Mouse (Mus musculus): ENCODE measurements around the gene Mapk7. TPM values are rescaled to one million over a fixed set of nuclear protein-coding genes. Genes with fewer than 3 reads are reported as not detected.
A peak's percentile ranks its signal among the peaks of the same experiment; 100 is the strongest.

Mapk7 gene
- polyA plus RNA-seq, 1 experiment: 10.6 TPM

- H3K4me1 ChIP-seq (ENCODE audit: control insufficient read depth, insufficient read depth, low read length): peaks cover 10% of the 10 kb centered on the region
- TF ChIP-seq POLR2A (IDR thresholded peaks at IDR 0.05; ENCODE audit: control insufficient read depth, low read depth, low read length): peak; percentile 75; the same call in 1 of the 2 replicates
- TF ChIP-seq CTCF (IDR thresholded peaks at IDR 0.05; ENCODE audit: control insufficient read depth, insufficient read depth, insufficient replicate concordance, low read depth, low read length): peak; percentile 97
- no peaks in the 10 kb centered on the region for H3K27me3 ChIP-seq (ENCODE audit: control insufficient read depth, insufficient read depth, low read length)
- H3K4me3 ChIP-seq (ENCODE audit: control insufficient read depth, low read depth, low read length): peak within 1 kb of the TSS; percentile 96
- H3K36me3 ChIP-seq (ENCODE audit: control insufficient read depth, insufficient read depth, low read length): no peaks in the 10 kb centered on the region
- H3K27ac ChIP-seq (ENCODE audit: control insufficient read depth, insufficient read depth, low read depth, low read length): peak within 1 kb of the TSS; percentile 82
Observed at GRCm38 (mm10) chr11:61504713-61505257, 10.6 kb upstream of the Mapk7 start, which contains the start of gene B9d1. B9d1 (plus strand) TSS chr11:61505144.

- Histone ChIP-seq H3K27ac (ENCODE audit: control insufficient read depth, insufficient read depth, low read depth, low read length) (no peak overlapping the region), H3K4me1 (ENCODE audit: control insufficient read depth, insufficient read depth, low read length) (peaks cover 10% of the 10 kb centered on the region), H3K27me3 (ENCODE audit: control insufficient read depth, insufficient read depth, low read length) (no peaks in the 10 kb centered on the region), H3K36me3 (ENCODE audit: control insufficient read depth, insufficient read depth, low read length) (no peaks in the 10 kb centered on the region), H3K4me3 (ENCODE audit: control insufficient read depth, low read depth, low read length) (no peak overlapping the region)
- no peak for TF ChIP-seq CTCF (IDR thresholded peaks at IDR 0.05; ENCODE audit: control insufficient read depth, insufficient read depth, insufficient replicate concordance, low read depth, low read length)
- TF ChIP-seq POLR2A (IDR thresholded peaks at IDR 0.05; ENCODE audit: control insufficient read depth, low read depth, low read length): no peak
Observed at GRCm38 (mm10) chr11:61503933-61504332, 9.7 kb upstream of the Mapk7 start.

- TF ChIP-seq POLR2A (IDR thresholded peaks at IDR 0.05; ENCODE audit: control insufficient read depth, low read depth, low read length): no peak
- no peak for TF ChIP-seq CTCF (IDR thresholded peaks at IDR 0.05; ENCODE audit: control insufficient read depth, insufficient read depth, insufficient replicate concordance, low read depth, low read length)
- Histone ChIP-seq H3K4me1 (ENCODE audit: control insufficient read depth, insufficient read depth, low read length) (peaks cover 6% of the 10 kb centered on the region), H3K36me3 (ENCODE audit: control insufficient read depth, insufficient read depth, low read length) (no peaks in the 10 kb centered on the region), H3K4me3 (ENCODE audit: control insufficient read depth, low read depth, low read length) (no peak overlapping the region), H3K27me3 (ENCODE audit: control insufficient read depth, insufficient read depth, low read length) (no peaks in the 10 kb centered on the region), H3K27ac (ENCODE audit: control insufficient read depth, insufficient read depth, low read depth, low read length) (no peak overlapping the region)
Observed at GRCm38 (mm10) chr11:61498736-61499504, 4.7 kb upstream of the Mapk7 start.

GRCm38 (mm10) chr11:61497490-61497889 is 3.3 kb upstream of the Mapk7 start:
- Histone ChIP-seq H3K4me1 (ENCODE audit: control insufficient read depth, insufficient read depth, low read length) (peaks cover 12% of the 10 kb centered on the region), H3K27ac (ENCODE audit: control insufficient read depth, insufficient read depth, low read depth, low read length) (no peak overlapping the region), H3K36me3 (ENCODE audit: control insufficient read depth, insufficient read depth, low read length) (no peaks in the 10 kb centered on the region), H3K4me3 (ENCODE audit: control insufficient read depth, low read depth, low read length) (no peak overlapping the region), H3K27me3 (ENCODE audit: control insufficient read depth, insufficient read depth, low read length) (no peaks in the 10 kb centered on the region)
- TF ChIP-seq CTCF (IDR thresholded peaks at IDR 0.05; ENCODE audit: control insufficient read depth, insufficient read depth, insufficient replicate concordance, low read depth, low read length) (no peak), POLR2A (IDR thresholded peaks at IDR 0.05; ENCODE audit: control insufficient read depth, low read depth, low read length) (no peak)

- no peak overlapping the region for H3K27ac ChIP-seq (ENCODE audit: control insufficient read depth, insufficient read depth, low read depth, low read length)
- no peaks in the 10 kb centered on the region for H3K36me3 ChIP-seq (ENCODE audit: control insufficient read depth, insufficient read depth, low read length)
- H3K4me3 ChIP-seq (ENCODE audit: control insufficient read depth, low read depth, low read length): no peak overlapping the region
- no peaks in the 10 kb centered on the region for H3K27me3 ChIP-seq (ENCODE audit: control insufficient read depth, insufficient read depth, low read length)
- peaks cover 12% of the 10 kb centered on the region for H3K4me1 ChIP-seq (ENCODE audit: control insufficient read depth, insufficient read depth, low read length)
- TF ChIP-seq POLR2A (IDR thresholded peaks at IDR 0.05; ENCODE audit: control insufficient read depth, low read depth, low read length) (no peak), CTCF (IDR thresholded peaks at IDR 0.05; ENCODE audit: control insufficient read depth, insufficient read depth, insufficient replicate concordance, low read depth, low read length) (no peak)
Observed at GRCm38 (mm10) chr11:61495528-61495927, 1.3 kb upstream of the Mapk7 start.

GRCm38 (mm10) chr11:61493525-61494128 is 579 bp downstream of the Mapk7 start:
- H3K27ac ChIP-seq (ENCODE audit: control insufficient read depth, insufficient read depth, low read depth, low read length): peak overlapping the region; percentile 51
- TF ChIP-seq CTCF (IDR thresholded peaks at IDR 0.05; ENCODE audit: control insufficient read depth, insufficient read depth, insufficient replicate concordance, low read depth, low read length): no peak
- TF ChIP-seq POLR2A (IDR thresholded peaks at IDR 0.05; ENCODE audit: control insufficient read depth, low read depth, low read length): 0 out of 2 replicates have a peak, but pooled peaks have one; percentile 8

GRCm38 (mm10) chr11:61492749-61493401 is 1.3 kb downstream of the Mapk7 start:
- Histone ChIP-seq H3K4me1 (ENCODE audit: control insufficient read depth, insufficient read depth, low read length) (peaks cover 12% of the 10 kb centered on the region), H3K27me3 (ENCODE audit: control insufficient read depth, insufficient read depth, low read length) (no peaks in the 10 kb centered on the region), H3K27ac (ENCODE audit: control insufficient read depth, insufficient read depth, low read depth, low read length) (no peak overlapping the region), H3K36me3 (ENCODE audit: control insufficient read depth, insufficient read depth, low read length) (no peaks in the 10 kb centered on the region), H3K4me3 (ENCODE audit: control insufficient read depth, low read depth, low read length) (peak overlapping the region; percentile 96; the same call in 1 of the 2 replicates)
- TF ChIP-seq POLR2A (IDR thresholded peaks at IDR 0.05; ENCODE audit: control insufficient read depth, low read depth, low read length) (no peak), CTCF (IDR thresholded peaks at IDR 0.05; ENCODE audit: control insufficient read depth, insufficient read depth, insufficient replicate concordance, low read depth, low read length) (no peak)

More at GRCm38 (mm10) chr11:61493525-61494128, 579 bp downstream of the Mapk7 start:
- no peaks in the 10 kb centered on the region for H3K36me3 ChIP-seq (ENCODE audit: control insufficient read depth, insufficient read depth, low read length)
- H3K4me1 ChIP-seq (ENCODE audit: control insufficient read depth, insufficient read depth, low read length): peaks cover 12% of the 10 kb centered on the region
- H3K4me3 ChIP-seq (ENCODE audit: control insufficient read depth, low read depth, low read length): peak overlapping the region; percentile 96
- H3K27me3 ChIP-seq (ENCODE audit: control insufficient read depth, insufficient read depth, low read length): no peaks in the 10 kb centered on the region
